Mouse (Mus musculus) stomach, postnatal 0 days (tissue): ENCODE results near the gene Higd1b.

ENCODE experiments used
- CTCF ChIP-seq: IDR thresholded peaks from 2 replicates; pipeline ENCODE4 v1.5.1; 2016; ENCODE audit warnings: antibody characterized with exemption, low read depth, mild to moderate bottlenecking, moderate library complexity
- EP300 ChIP-seq: optimal IDR thresholded peaks from 2 replicates; pipeline ENCODE3; 2016; ENCODE audit warnings: antibody characterized with exemption

- TF ChIP-seq CTCF (no peak), EP300 (no peak)
Observed at GRCm38 (mm10) chr11:102810721-102811485, 24.7 kb upstream of the Higd1b start.
